Mouse (Mus musculus) embryonic facial prominence, embryonic 13.5 days (tissue): ENCODE measurements around the gene Il12b. TPM values are rescaled to one million over a fixed set of nuclear protein-coding genes. Genes with fewer than 3 reads are reported as not detected.

ENCODE experiments used
- ATAC-seq: fragments of 200-750 bp; cut with Nextera tagmentation; 2 replicates; pipeline ENCODE4 v1.8.0; 2017; ENCODE audit warnings: low read depth; ENCODE audit not compliant: insufficient number of reproducible peaks, insufficient read depth, low FRiP score, low TSS enrichment
- H3K27ac ChIP-seq: fragments of 300-500 bp; sonication (generic); 2 replicates; pipeline ENCODE4 v1.5.1; 2015; ENCODE audit warnings: moderate library complexity, mild to moderate bottlenecking, inconsistent platforms
- H3K27me3 ChIP-seq: fragments of 300-500 bp; sonication (generic); 2 replicates; pipeline ENCODE4 v1.6.1; 2015; ENCODE audit warnings: mild to moderate bottlenecking, inconsistent platforms
- H3K36me3 ChIP-seq: fragments of 300-500 bp; sonication (generic); 2 replicates; pipeline ENCODE4 v1.6.1; 2015; ENCODE audit warnings: mild to moderate bottlenecking, inconsistent platforms
- H3K4me1 ChIP-seq: fragments of 300-500 bp; sonication (generic); 2 replicates; pipeline ENCODE4 v1.6.1; 2015; ENCODE audit warnings: inconsistent platforms
- H3K4me2 ChIP-seq: fragments of 300-500 bp; sonication (generic); 2 replicates; pipeline ENCODE4 v1.6.1; 2015; ENCODE audit warnings: moderate library complexity, mild to moderate bottlenecking, inconsistent platforms
- H3K4me3 ChIP-seq: fragments of 300-500 bp; sonication (generic); 2 replicates; pipeline ENCODE4 v1.5.1; 2015; ENCODE audit warnings: mild to moderate bottlenecking, inconsistent platforms
- H3K9ac ChIP-seq: fragments of 300-500 bp; sonication (generic); 2 replicates; pipeline ENCODE4 v1.6.1; 2015; ENCODE audit warnings: mild to moderate bottlenecking, inconsistent platforms
- H3K9me3 ChIP-seq: fragments of 300-500 bp; sonication (generic); 2 replicates; pipeline ENCODE4 v1.6.1; 2016; ENCODE audit warnings: inconsistent platforms
- WGBS: fragments of 180-500 bp; shearing (Covaris S2); methylation state at CpG from one replicate; pipeline ENCODE4 v1.1.7; 2015; ENCODE audit warnings: mixed read lengths; 5-methylcytosine and 5-hydroxymethylcytosine counted together
- polyA plus RNA-seq: library from polyadenylated mRNA; unstranded; fragments of >200 nt; fragmentation: Nextera tagmentation; extraction: Ambion mirVana; gene quantifications from 2 replicates; pipeline ENCODE4 v1.2.1, GENCODE M21; 2015

Il12b gene
- not detected in 2 replicates for polyA plus RNA-seq

DNA sequence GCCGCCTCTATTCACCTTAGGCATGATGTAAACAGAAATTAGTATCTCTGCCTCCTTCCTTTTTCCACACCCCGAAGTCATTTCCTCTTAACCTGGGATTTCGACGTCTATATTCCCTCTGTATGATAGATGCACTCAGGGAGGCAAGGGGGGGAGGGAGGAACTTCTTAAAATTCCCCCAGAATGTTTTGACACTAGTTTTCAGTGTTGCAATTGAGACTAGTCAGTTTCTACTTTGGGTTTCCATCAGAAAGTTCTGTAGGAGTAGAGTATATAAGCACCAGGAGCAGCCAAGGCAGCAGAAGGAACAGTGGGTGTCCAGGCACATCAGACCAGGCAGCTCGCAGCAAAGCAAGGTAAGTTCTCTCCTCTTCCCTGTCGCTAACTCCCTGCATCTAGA is at the start of gene Il12b:
Gene Il12b, plus strand, starts transcription at position 301 of the 400 bp plus-strand sequence.
- peak within 1 kb of the TSS; percentile 44 for H3K4me3 ChIP-seq
- H3K27ac ChIP-seq = no peak within 1 kb of the TSS
- no peaks in the 10 kb centered on the region for H3K36me3 ChIP-seq
- no peaks in the 10 kb centered on the region for H3K9me3 ChIP-seq
- no peak for ATAC-seq
- H3K27me3 ChIP-seq = no peaks in the 10 kb centered on the region
- peak within 1 kb of the TSS; percentile 70 for H3K4me2 ChIP-seq
- peaks cover 5% of the 10 kb centered on the region; the same call in 1 of the 2 replicates for H3K4me1 ChIP-seq
- peak within 1 kb of the TSS; percentile 62 for H3K9ac ChIP-seq
- WGBS = 78% methylated on average over 6 of the region's 6 CpGs

DNA sequence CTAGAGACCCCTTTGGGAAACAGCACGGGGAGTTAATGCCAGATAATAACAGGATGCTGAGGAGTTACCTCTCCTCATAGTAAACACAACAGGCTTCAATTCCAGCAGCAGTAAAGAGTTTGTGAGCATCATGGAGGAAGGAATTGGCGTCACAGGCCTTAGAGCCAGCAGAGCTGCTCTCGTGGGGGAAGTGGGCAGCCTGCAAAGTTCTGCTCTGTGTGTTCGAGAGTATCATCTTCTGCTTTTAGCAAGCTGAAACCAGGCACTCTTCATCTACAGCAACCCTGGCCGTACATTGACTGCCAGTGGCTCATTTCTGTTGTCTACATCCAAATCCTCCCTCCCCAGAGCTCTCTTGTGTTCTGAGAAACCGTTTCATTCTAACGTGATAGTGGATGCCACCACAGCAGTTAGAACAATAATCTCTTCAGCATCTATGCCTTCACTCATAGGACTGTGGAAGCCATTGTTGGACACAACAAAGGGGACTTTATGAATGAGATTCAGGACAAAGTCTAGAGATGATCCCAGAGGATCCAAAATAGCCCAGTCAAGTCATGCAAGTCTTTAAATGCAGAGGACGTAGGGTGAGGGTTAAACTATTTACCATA is 44.9 kb upstream of the Il12b start:
- H3K27ac ChIP-seq = no peak overlapping the region
- no peaks in the 10 kb centered on the region for H3K9me3 ChIP-seq
- 69% methylated on average over 8 of the region's 8 CpGs for WGBS
- no peaks in the 10 kb centered on the region for H3K4me1 ChIP-seq
- no peak overlapping the region for H3K4me2 ChIP-seq
- ATAC-seq = no peak
- no peak overlapping the region for H3K9ac ChIP-seq
- H3K36me3 ChIP-seq = no peaks in the 10 kb centered on the region
- no peaks in the 10 kb centered on the region for H3K27me3 ChIP-seq
- no peak overlapping the region for H3K4me3 ChIP-seq

DNA sequence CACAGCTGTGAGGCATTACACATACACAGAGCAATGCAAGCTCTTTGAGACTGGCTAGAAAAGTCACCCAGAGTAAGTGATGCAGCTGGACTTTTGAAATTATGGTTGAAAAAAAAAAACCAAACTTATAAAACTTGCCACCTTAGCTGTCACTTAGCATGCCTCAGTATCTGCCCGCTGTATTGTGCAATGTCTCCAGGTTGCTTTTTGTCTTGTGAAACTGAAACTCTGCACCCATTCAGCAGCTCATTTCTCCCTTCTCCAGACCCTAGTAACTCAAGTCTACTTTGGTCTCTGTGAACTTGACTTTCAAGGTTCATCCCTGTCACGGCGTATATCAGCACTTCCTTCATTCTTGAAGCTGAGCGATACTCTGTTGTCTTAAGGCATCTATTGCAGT is 43.7 kb upstream of the Il12b start:
- Histone ChIP-seq H3K4me1 (no peaks in the 10 kb centered on the region), H3K36me3 (no peaks in the 10 kb centered on the region), H3K9ac (no peak overlapping the region), H3K9me3 (no peaks in the 10 kb centered on the region), H3K4me2 (no peak overlapping the region), H3K27me3 (no peaks in the 10 kb centered on the region), H3K4me3 (no peak overlapping the region), H3K27ac (no peak overlapping the region)
- ATAC-seq = no peak
- WGBS = 92% methylated on average over 4 of the region's 4 CpGs

DNA sequence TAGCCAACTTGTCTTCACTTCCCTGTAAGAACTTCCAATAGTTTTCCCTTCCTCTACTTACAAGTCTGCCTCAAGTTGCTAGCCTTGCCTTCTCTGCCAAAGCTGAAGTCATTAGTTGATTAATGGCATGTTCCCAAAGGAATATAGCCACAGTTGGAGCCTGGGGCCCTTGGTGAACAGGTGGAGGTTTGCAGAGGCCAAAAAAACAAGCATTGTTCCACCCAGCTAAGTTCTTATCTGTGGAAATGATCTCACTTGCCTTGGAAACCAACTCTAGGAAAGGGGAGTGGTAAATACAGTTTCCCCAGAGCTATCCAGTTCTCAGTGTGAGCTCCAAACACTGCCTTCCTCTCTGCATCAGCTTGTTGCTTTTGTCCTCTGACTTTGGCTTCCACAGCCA is 35.3 kb upstream of the Il12b start:
- Histone ChIP-seq H3K4me2 (no peak overlapping the region), H3K27ac (no peak overlapping the region), H3K36me3 (no peaks in the 10 kb centered on the region), H3K9me3 (no peaks in the 10 kb centered on the region), H3K9ac (no peak overlapping the region), H3K4me3 (no peak overlapping the region), H3K4me1 (no peaks in the 10 kb centered on the region), H3K27me3 (no peaks in the 10 kb centered on the region)
- ATAC-seq = no peak

DNA sequence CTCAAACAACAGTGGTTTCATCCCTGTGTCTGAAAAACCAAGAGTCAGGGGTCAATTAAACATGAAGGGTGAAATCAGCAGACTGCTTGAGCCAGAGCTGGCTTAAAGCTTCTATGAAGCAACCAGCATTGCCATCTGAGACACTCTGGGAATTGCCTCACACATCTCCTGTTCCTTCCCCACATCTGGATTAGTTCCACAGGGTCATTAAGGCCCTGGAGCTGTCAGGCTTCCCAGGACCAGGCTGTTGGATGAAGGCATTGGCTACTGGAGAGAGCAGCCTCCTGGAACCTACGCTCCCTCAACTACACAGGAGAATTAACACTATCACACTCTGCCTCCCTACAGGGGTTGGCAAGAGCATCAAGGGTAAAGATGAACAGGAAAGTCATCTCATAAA is 32.2 kb upstream of the Il12b start:
- Histone ChIP-seq H3K36me3 (no peaks in the 10 kb centered on the region), H3K9ac (no peak overlapping the region), H3K27me3 (no peaks in the 10 kb centered on the region), H3K27ac (no peak overlapping the region), H3K4me3 (no peak overlapping the region), H3K9me3 (no peaks in the 10 kb centered on the region), H3K4me1 (no peaks in the 10 kb centered on the region), H3K4me2 (no peak overlapping the region)
- ATAC-seq = no peak
- 63% methylated on average over 1 of the region's 1 CpGs for whole genome bisulfite sequencing

DNA sequence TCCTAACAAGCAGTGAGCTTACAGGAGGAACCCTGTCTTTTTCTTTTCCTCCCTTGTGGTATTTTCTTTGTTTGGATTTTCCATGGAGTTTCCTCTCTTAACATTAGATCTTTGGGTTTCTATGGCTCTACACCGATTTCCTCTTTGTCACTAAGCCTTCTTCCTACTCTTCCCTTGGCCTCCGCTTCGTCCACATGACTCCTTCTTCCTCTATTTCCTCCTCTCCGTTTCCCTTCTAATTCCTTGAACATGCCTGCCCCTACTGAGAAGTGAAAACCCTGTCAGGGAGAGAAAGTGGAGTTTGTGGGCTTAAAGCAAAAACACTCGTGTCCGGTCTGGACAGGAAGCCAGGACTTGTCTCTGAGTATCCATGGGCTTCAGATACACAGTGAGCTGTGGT is 27.0 kb upstream of the Il12b start:
- no peak overlapping the region for H3K4me2 ChIP-seq
- no peak overlapping the region for H3K27ac ChIP-seq
- H3K4me3 ChIP-seq = no peak overlapping the region
- no peaks in the 10 kb centered on the region for H3K4me1 ChIP-seq
- no peaks in the 10 kb centered on the region for H3K9me3 ChIP-seq
- 75% methylated on average over 6 of the region's 6 CpGs for WGBS
- no peaks in the 10 kb centered on the region for H3K27me3 ChIP-seq
- no peaks in the 10 kb centered on the region for H3K36me3 ChIP-seq
- no peak overlapping the region for H3K9ac ChIP-seq
- ATAC-seq = no peak

DNA sequence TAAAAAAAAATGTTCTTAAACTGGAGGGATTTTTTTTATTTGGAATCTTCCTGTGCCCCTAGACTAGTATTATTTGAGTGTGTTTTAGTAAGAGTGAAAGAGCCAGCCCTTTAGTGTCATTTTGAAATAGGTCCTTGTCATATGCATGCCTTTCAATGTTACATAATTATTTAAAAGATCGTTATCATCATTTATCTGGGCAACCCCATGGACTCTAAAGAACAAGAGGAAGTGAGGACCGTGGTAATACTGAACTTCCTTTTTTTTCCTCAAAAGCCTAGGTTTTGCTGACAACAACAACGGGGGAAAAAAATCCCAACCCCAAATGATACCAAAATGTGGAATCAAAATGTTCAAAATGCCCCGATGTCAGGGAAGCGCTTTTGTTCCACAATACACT is 22.0 kb upstream of the Il12b start:
- Histone ChIP-seq H3K36me3 (no peaks in the 10 kb centered on the region), H3K27me3 (no peaks in the 10 kb centered on the region), H3K4me1 (no peaks in the 10 kb centered on the region), H3K27ac (no peak overlapping the region), H3K9me3 (no peaks in the 10 kb centered on the region), H3K4me2 (no peak overlapping the region), H3K4me3 (no peak overlapping the region), H3K9ac (no peak overlapping the region)
- 86% methylated on average over 5 of the region's 5 CpGs for WGBS
- no peak for ATAC-seq

DNA sequence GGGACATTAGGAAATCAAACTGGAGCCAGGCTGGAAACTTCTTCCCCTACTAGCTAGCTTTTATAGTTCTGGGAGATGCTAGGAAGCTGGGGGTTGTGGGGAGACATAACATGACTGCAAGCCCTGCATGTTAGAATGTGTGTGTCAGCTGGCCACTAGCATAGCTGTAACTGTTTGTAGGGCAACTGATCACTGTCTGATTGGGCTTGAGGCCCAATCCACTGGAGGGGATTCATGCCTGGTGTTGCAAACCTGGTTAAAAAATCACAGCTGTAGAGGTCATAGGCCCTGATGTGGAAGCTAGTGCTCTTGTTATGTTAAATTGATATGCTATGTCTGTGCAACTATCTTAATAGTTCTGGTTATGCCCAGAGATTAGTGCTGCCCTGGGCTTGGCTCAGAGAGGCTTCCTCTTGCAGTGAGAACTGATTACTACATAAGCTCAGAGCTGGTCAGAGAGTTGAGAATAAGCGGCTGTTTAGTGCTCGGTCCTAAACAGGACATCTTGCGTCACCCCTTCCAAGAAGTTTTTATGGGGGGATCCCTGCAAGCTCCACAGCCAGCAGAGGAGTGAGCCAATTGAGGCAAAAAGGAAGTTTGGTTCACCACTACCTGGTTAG is 19.3 kb upstream of the Il12b start:
- Histone ChIP-seq H3K27ac (no peak overlapping the region), H3K9me3 (no peaks in the 10 kb centered on the region), H3K27me3 (no peaks in the 10 kb centered on the region), H3K4me2 (no peak overlapping the region), H3K9ac (no peak overlapping the region), H3K4me1 (no peaks in the 10 kb centered on the region), H3K36me3 (no peaks in the 10 kb centered on the region), H3K4me3 (no peak overlapping the region)
- ATAC-seq = no peak
- WGBS = 89% methylated on average over 3 of the region's 3 CpGs

DNA sequence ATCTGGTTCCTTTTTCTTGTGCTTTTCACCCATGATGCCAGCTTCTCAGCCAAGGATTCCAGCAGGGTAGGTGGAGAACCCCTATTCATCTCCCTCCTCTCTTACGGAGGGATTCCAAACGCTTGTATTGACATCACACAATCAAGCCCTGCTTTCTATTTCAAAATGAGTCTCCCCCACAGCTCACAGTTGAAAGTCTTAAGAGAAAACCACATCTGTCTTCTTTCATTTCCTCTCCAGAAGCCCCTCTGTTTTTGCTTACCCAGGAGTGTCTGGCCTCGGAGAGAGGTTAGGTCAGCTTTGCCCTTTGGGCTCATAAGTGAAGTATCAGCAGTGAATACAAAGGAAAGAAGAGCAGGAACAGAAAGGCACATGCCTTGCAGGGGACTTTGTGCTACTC is 17.7 kb upstream of the Il12b start:
- 16% methylated on average over 3 of the region's 3 CpGs for WGBS
- H3K36me3 ChIP-seq = no peaks in the 10 kb centered on the region
- ATAC-seq = no peak
- no peaks in the 10 kb centered on the region for H3K27me3 ChIP-seq
- no peak overlapping the region for H3K27ac ChIP-seq
- H3K4me2 ChIP-seq = no peak overlapping the region
- H3K4me3 ChIP-seq = no peak overlapping the region
- H3K4me1 ChIP-seq = no peaks in the 10 kb centered on the region
- no peak overlapping the region for H3K9ac ChIP-seq
- H3K9me3 ChIP-seq = no peaks in the 10 kb centered on the region

DNA sequence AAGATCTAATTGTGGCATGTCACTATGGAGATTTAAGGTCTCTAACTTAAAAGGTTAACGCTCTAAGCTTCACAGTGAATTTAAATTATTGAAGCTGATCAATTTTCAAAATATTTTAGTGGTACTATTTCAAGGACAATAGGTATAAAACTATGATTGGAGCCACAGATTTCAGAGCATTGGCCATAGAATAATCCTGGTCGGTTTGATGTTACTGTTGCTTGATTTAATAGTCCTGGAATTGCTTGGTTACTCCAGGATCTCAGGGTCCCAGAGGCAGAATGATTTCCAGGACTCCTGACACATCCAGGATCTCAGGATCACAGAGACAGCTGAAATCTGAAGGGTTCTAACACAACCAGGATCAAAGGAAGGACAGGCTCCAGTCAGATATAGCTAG is 12.8 kb upstream of the Il12b start:
- Histone ChIP-seq H3K4me3 (no peak overlapping the region), H3K27ac (no peak overlapping the region), H3K4me2 (no peak overlapping the region), H3K27me3 (no peaks in the 10 kb centered on the region), H3K9ac (no peak overlapping the region), H3K4me1 (peaks cover 7% of the 10 kb centered on the region; the same call in 1 of the 2 replicates), H3K9me3 (no peaks in the 10 kb centered on the region), H3K36me3 (no peaks in the 10 kb centered on the region)
- ATAC-seq = no peak
- 83% methylated on average over 2 of the region's 2 CpGs for WGBS

DNA sequence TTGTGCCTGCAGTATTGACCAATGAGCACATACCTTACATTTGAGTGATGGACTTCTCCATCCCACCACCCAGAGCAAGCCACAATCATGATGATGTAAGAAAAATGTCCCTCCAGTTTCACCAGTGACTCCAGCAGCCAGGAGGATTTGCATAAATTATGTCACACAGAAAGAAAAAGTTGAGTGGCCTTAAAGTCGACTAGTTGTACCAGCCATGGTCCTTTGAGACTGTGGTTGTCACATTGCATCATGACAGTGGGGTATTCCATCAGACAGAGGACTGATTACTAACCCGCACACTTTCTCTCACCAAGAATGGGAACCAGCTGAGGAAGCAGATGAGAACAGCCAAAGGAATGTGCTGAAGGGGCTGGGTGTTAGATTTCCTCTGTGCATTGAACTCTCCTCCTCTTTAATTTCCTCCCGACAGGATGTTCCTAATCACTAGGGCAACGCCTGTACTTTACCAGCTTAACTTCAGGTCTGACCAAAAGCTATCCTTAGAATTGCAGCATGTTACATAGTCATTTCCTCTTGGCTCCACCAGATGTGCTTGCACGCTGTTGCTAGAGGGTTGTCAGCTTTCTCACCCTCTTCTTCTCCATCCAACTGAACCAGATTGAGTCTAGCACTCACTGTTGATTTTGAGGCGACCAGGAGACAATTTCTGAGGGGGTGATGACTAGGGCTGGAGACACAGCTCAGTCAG is 9.7 kb upstream of the Il12b start:
- H3K9me3 ChIP-seq = no peaks in the 10 kb centered on the region
- H3K36me3 ChIP-seq = no peaks in the 10 kb centered on the region
- peaks cover 7% of the 10 kb centered on the region; the same call in 1 of the 2 replicates for H3K4me1 ChIP-seq
- H3K27ac ChIP-seq = no peak overlapping the region
- no peak overlapping the region for H3K4me2 ChIP-seq
- no peaks in the 10 kb centered on the region for H3K27me3 ChIP-seq
- H3K9ac ChIP-seq = no peak overlapping the region
- 18% methylated on average over 6 of the region's 6 CpGs for WGBS
- no peak overlapping the region for H3K4me3 ChIP-seq
- no peak for ATAC-seq
